Mouse (Mus musculus): ENCODE data around the gene Pkp2.

The Pkp2 gene

GRCm38 (mm10) chr16:16260882-16261281 is 47.8 kb downstream of the Pkp2 start:
- in situ Hi-C loops (cut with MseI, MboI): no loop called here

- in situ Hi-C loops (cut with MseI, MboI): no loop called here
Observed at GRCm38 (mm10) chr16:16261481-16261880, 48.4 kb downstream of the Pkp2 start.

GRCm38 (mm10) chr16:16262436-16262835 is 49.3 kb downstream of the Pkp2 start:
- in situ Hi-C loops (cut with MseI, MboI): no loop called here

- in situ Hi-C loops (cut with MseI, MboI): no loop called here
Observed at GRCm38 (mm10) chr16:16272978-16273377, 59.9 kb downstream of the Pkp2 start.

- in situ Hi-C loops (cut with MseI, MboI): no loop called here
Observed at GRCm38 (mm10) chr16:16273752-16274151, 60.6 kb downstream of the Pkp2 start.

GRCm38 (mm10) chr16:16302369-16303137 is 89.4 kb downstream of the Pkp2 start, which contains the start of gene Yars2:
Gene Yars2, plus strand, starts transcription at chr16:16302965.
- in situ Hi-C loops (cut with MseI, MboI): loop anchor here in 1 of 2 experiments (10.0 kb wide), 1 partner anchor 98 kb away; no protein-coding TSS in a partner anchor

- in situ Hi-C loops (cut with MseI, MboI): loop anchor here in 1 of 2 experiments (10.0 kb wide), 1 partner anchor 98 kb away; no protein-coding TSS in a partner anchor
Observed at GRCm38 (mm10) chr16:16303138-16303827, 90.2 kb downstream of the Pkp2 start.

- in situ Hi-C loops (cut with MseI, MboI): loop anchor here in 1 of 2 experiments (10.0 kb wide), 1 partner anchor 99 kb away; no protein-coding TSS in a partner anchor
Observed at GRCm38 (mm10) chr16:16303888-16304287, 90.8 kb downstream of the Pkp2 start.

GRCm38 (mm10) chr16:16311319-16311718 is 98.2 kb downstream of the Pkp2 start:
- in situ Hi-C loops (cut with MseI, MboI): no loop called here
